Mouse (Mus musculus) naive thymus-derived CD4-positive, alpha-beta T cell, adult 5 months (primary cell): Measurements from ENCODE around the gene Rflnb. TPM values are rescaled to one million over a fixed set of nuclear protein-coding genes. Genes with fewer than 3 reads are reported as not detected.

Experiments
- polyA plus RNA-seq: library from polyadenylated mRNA; unstranded; fragments of 100-300 nt; shearing (Covaris generic); gene quantifications from one replicate; pipeline ENCODE4 v1.2.1, GENCODE M21; 2017

Gene Rflnb
- polyA plus RNA-seq, result 171 TPM

DNA sequence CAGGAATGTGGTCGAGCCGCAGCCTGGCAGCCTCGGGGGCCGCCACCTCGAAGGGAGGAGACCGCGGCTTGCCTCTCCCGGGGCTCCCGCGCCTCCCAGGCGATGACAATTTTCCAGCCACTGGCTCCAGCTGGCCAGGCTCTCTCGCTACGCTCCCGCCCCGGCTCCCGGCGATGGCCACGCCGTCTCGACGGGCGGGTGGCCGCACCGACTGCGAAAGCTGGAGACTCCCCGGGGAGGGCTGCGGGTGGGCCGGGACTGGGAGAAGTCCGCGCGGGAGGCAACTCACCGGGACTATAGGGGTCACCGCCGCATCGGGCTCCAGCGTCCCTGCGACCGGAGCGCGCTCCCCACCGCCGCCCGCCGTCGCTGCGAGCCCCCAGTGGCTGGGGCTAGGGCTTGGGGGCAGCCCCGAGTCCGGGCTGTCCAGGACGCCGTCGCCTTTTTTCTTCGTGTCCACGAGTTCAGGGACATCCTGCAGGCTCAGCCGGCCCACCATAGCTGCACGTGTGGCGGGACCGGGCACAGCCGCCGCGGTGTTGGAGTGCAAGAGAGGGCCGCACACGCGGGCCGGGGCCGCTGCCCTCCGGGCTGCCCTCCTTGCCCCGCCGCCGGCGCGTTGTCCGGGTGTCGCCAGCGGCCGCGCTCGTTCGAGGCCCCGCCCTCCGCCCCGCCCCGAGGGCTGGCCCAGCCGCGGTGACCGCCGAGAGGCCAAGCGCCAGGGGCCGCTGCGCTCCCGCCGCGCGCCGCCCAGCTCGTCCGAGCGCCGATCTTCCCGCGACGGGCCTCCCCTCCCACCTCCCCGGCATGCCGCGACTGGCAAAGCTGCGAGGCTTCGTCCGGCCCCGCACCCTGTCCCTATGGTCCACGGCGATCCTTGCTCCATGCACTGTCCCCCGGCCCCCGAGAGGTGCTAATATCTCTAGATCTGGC is at the start of gene Rflnb:
Gene Rflnb (minus strand): TSS at position 644 of the 933 bp plus-strand sequence.

DNA sequence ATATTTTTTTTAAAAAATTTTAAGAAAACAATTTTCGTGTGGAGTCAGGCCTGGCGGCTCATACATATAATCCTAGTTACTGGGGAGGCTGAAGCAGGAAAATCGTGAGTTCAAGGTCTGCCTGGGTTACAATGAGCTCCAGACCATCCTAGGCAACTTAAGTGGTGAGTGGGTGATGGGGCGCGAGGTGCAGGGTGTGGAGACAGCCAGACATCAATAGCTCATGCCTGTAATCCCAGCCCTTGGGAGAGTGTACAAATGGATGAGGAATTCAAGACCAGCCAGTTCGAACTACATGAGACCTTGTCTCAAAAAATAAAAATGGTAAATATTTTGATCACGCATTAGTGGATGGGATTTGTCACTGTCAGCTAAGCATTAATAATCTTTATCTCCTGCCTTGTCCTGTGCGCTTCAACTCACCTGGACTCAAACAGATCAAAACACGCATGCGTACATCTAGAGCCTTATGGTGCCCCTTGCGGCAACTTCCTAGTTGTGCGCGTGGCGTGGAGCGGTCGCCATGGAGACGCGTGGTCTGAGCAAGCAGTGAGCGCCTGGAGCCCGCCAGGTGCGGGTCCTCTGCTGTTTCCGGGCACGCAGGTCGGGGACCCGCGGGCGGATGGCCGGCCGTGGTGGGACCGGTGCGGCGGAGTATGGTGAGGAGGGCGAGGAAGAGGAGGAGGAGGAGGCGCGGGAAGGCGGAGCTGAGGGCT is 28.0 kb downstream of the Rflnb start, which contains the start of gene 1700016K19Rik:
Gene 1700016K19Rik (plus strand): TSS at position 473 of the 716 bp plus-strand sequence.

Other genes starting within 250 kb of the Rflnb start
- gene Doc2b, start 231.7 kb downstream of the Rflnb start, polyA plus RNA-seq, result not detected
- gene Rph3al, start 89.4 kb downstream of the Rflnb start, polyA plus RNA-seq, result 10.7 TPM
- not detected for gene 1700016K19Rik, start 27.9 kb downstream of the Rflnb start, polyA plus RNA-seq
- 42.8 TPM for gene Vps53, start 151.9 kb upstream of the Rflnb start, polyA plus RNA-seq
- 1.4 TPM for gene Fam57a, start 151.9 kb upstream of the Rflnb start, polyA plus RNA-seq
- not detected for gene Dbil5, start 189.8 kb upstream of the Rflnb start, polyA plus RNA-seq
- 10.9 TPM for gene Gemin4, start 189.9 kb upstream of the Rflnb start, polyA plus RNA-seq
- gene Mrm3, start 215.9 kb upstream of the Rflnb start, polyA plus RNA-seq, result 13.9 TPM
- 40.2 TPM for gene Glod4, start 215.9 kb upstream of the Rflnb start, polyA plus RNA-seq